Mouse (Mus musculus): ENCODE measurements at regions not wholly inside any gene's neighbourhood (a gene's known extent, or its start where the extent isn't known, plus 50 kb on each side); places are given as distances from the start of the nearest gene placed in this dataset.
A peak's percentile ranks its signal among the peaks of the same experiment; 100 is the strongest.

- Histone ChIP-seq H3K36me3 (ENCODE audit: control insufficient read depth, insufficient read depth, low read length) (no peaks in the 10 kb centered on the region), H3K4me3 (ENCODE audit: insufficient read depth, low read depth, low read length) (no peak overlapping the region), H3K9ac (ENCODE audit: low read depth, low read length) (no peak overlapping the region), H3K79me2 (ENCODE audit: control insufficient read depth, insufficient read depth, low read length) (no peaks in the 10 kb centered on the region), H3K27me3 (ENCODE audit: control insufficient read depth, insufficient read depth, low read length) (no peaks in the 10 kb centered on the region), H3K27ac (replicated peaks; ENCODE audit: insufficient read depth, low read depth, low read length) (no peak overlapping the region), H3K4me1 (ENCODE audit: control insufficient read depth, insufficient read depth, low read length) (no peaks in the 10 kb centered on the region; the same call in 1 of the 2 replicates)
- no peak for DNase-seq (ENCODE audit: extremely low read depth, low read depth, low spot score)
- TF ChIP-seq CTCF (IDR thresholded peaks at IDR 0.05; ENCODE audit: low read depth, low read length) (no peak), POLR2A (IDR thresholded peaks at IDR 0.05; ENCODE audit: extremely low read depth, insufficient read depth, low read length) (no peak)
- WGBS, result 84% methylated on average over 5 of the region's 5 CpGs
Measured at GRCm38 (mm10) chr9:94610600-94611337, 58.9 kb upstream of the Slc9a9 start.

- Histone ChIP-seq H3K79me2 (ENCODE audit: control insufficient read depth, insufficient read depth, low read length) (no peaks in the 10 kb centered on the region), H3K4me3 (ENCODE audit: insufficient read depth, low read depth, low read length) (no peak overlapping the region), H3K9ac (ENCODE audit: low read depth, low read length) (no peak overlapping the region), H3K27me3 (ENCODE audit: control insufficient read depth, insufficient read depth, low read length) (no peaks in the 10 kb centered on the region), H3K27ac (replicated peaks; ENCODE audit: insufficient read depth, low read depth, low read length) (0 out of 2 replicates have a peak overlapping the region, but pooled peaks have one; percentile 5), H3K4me1 (ENCODE audit: control insufficient read depth, insufficient read depth, low read length) (no peaks in the 10 kb centered on the region; the same call in none of the 2 replicates), H3K36me3 (ENCODE audit: control insufficient read depth, insufficient read depth, low read length) (no peaks in the 10 kb centered on the region)
- DNase-seq (ENCODE audit: extremely low read depth, low read depth, low spot score), result peak; percentile 47
- 28% methylated on average over 6 of the region's 6 CpGs for WGBS
- TF ChIP-seq CTCF (IDR thresholded peaks at IDR 0.05; ENCODE audit: low read depth, low read length) (peak; percentile 42), POLR2A (IDR thresholded peaks at IDR 0.05; ENCODE audit: extremely low read depth, insufficient read depth, low read length) (no peak)
Measured at GRCm38 (mm10) chr9:94613891-94614671, 55.6 kb upstream of the Slc9a9 start.

GRCm38 (mm10) chr9:94615205-94615604, 54.5 kb upstream of the Slc9a9 start:
- WGBS, result 68% methylated on average over 11 of the region's 11 CpGs
- no peaks in the 10 kb centered on the region; the same call in none of the 2 replicates for H3K4me1 ChIP-seq (ENCODE audit: control insufficient read depth, insufficient read depth, low read length)
- H3K36me3 ChIP-seq (ENCODE audit: control insufficient read depth, insufficient read depth, low read length), result no peaks in the 10 kb centered on the region
- peak; percentile 34 for DNase-seq (ENCODE audit: extremely low read depth, low read depth, low spot score)
- H3K27me3 ChIP-seq (ENCODE audit: control insufficient read depth, insufficient read depth, low read length), result no peaks in the 10 kb centered on the region
- TF ChIP-seq POLR2A (IDR thresholded peaks at IDR 0.05; ENCODE audit: extremely low read depth, insufficient read depth, low read length), result no peak
- no peak for TF ChIP-seq CTCF (IDR thresholded peaks at IDR 0.05; ENCODE audit: low read depth, low read length)
- no peak overlapping the region for H3K4me3 ChIP-seq (ENCODE audit: insufficient read depth, low read depth, low read length)
- H3K79me2 ChIP-seq (ENCODE audit: control insufficient read depth, insufficient read depth, low read length), result no peaks in the 10 kb centered on the region
- no peak overlapping the region for H3K9ac ChIP-seq (ENCODE audit: low read depth, low read length)
- no peak overlapping the region for H3K27ac ChIP-seq (replicated peaks; ENCODE audit: insufficient read depth, low read depth, low read length)

GRCm38 (mm10) chr9:94618079-94618786, 51.5 kb upstream of the Slc9a9 start:
- H3K9ac ChIP-seq (ENCODE audit: low read depth, low read length), result no peak overlapping the region
- H3K4me1 ChIP-seq (ENCODE audit: control insufficient read depth, insufficient read depth, low read length), result no peaks in the 10 kb centered on the region; the same call in none of the 2 replicates
- no peak for DNase-seq (ENCODE audit: extremely low read depth, low read depth, low spot score)
- H3K79me2 ChIP-seq (ENCODE audit: control insufficient read depth, insufficient read depth, low read length), result no peaks in the 10 kb centered on the region
- WGBS, result 82% methylated on average over 6 of the region's 6 CpGs
- no peaks in the 10 kb centered on the region for H3K27me3 ChIP-seq (ENCODE audit: control insufficient read depth, insufficient read depth, low read length)
- no peak overlapping the region for H3K4me3 ChIP-seq (ENCODE audit: insufficient read depth, low read depth, low read length)
- H3K36me3 ChIP-seq (ENCODE audit: control insufficient read depth, insufficient read depth, low read length), result no peaks in the 10 kb centered on the region
- TF ChIP-seq POLR2A (IDR thresholded peaks at IDR 0.05; ENCODE audit: extremely low read depth, insufficient read depth, low read length) (no peak), CTCF (IDR thresholded peaks at IDR 0.05; ENCODE audit: low read depth, low read length) (no peak)
- no peak overlapping the region for H3K27ac ChIP-seq (replicated peaks; ENCODE audit: insufficient read depth, low read depth, low read length)
